8 mouse cellular contexts compared by ENCODE assay signal in the genomic region with DNA sequence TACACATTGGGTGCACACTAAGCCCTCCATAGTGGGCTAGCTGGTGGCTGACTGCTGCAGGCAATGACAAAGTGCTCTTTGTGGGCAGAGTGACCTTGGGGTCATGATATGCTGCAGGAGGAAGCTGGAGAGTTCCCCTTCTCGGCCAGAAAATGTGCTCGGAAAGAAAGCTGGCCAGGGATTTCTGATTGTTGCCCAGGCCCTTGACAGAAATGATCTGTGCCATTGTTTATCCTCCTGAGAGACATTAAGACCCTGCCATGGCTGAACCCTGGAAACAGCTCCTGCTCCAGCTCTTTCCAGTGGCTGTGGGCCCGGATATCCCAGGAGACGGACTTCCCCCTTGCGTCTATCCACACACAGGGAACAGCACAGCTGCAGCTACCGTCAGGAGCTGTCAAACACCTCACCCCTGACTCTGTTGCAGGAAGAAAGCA. TPM values are rescaled to one million over a fixed set of nuclear protein-coding genes. Genes with fewer than 3 reads are reported as not detected.
DNase-seq lines count a peak whose midpoint lies in the region; ATAC-seq and TF ChIP-seq lines count a peak whose summit lies in the region.

No protein-coding gene starts in this region.

- H3K9ac ChIP-seq in embryonic facial prominence, embryonic 14.5 days (ENCODE audit: low read depth, low read length): no peak overlapping the region
- H3K9ac ChIP-seq in intestine, embryonic 16.5 days (ENCODE audit: low read depth, low read length): peak overlapping the region; percentile 41; the same call in 1 of the 2 replicates

- peak; percentile 55 for DNase-seq in brain, embryonic 14.5 days (ENCODE audit: low read depth)
- DNase-seq in embryonic facial prominence, embryonic 14.5 days (ENCODE audit: low spot score): no peak
- DNase-seq in lung, postnatal 36 days: peak; percentile 33
- DNase-seq in ovary, adult 18-20 months (ENCODE audit: low spot score): no peak
- DNase-seq in gastrocnemius, postnatal 14 days: no peak
- DNase-seq in urinary bladder, postnatal 4 days (ENCODE audit: low spot score in 2 of 2): no peak
- DNase-seq in testis, postnatal 14 days (ENCODE audit: low spot score): no peak

- intact Hi-C loops in gastrocnemius, postnatal 14 days (cut with DNase I; ENCODE audit: low total_unique reads): no loop called here

- H3K9me3 ChIP-seq in embryonic facial prominence, embryonic 14.5 days (ENCODE audit: control insufficient read depth, low read length): no peaks in the 10 kb centered on the region
- H3K9me3 ChIP-seq in intestine, embryonic 16.5 days (ENCODE audit: control insufficient read depth, low read length): no peaks in the 10 kb centered on the region

- no peak; the same call in 1 of the 2 replicates for ATAC-seq in embryonic facial prominence, embryonic 14.5 days (ENCODE audit: low read depth)
- ATAC-seq in intestine, embryonic 16.5 days: peak; percentile 65

- 13% methylated on average over 6 of the region's 6 CpGs for WGBS in embryonic facial prominence, embryonic 14.5 days
- 15% methylated on average over 6 of the region's 6 CpGs for WGBS in intestine, embryonic 16.5 days

- TF ChIP-seq CTCF in brain, embryonic 14.5 days (IDR thresholded peaks at IDR 0.05; ENCODE audit: borderline replicate concordance, extremely low read depth, insufficient read depth, insufficient read length): no peak

- H3K36me3 ChIP-seq in embryonic facial prominence, embryonic 14.5 days (ENCODE audit: control insufficient read depth, insufficient read depth, low read length): peaks cover 83% of the 10 kb centered on the region
- peaks cover 8% of the 10 kb centered on the region; the same call in 1 of the 2 replicates for H3K36me3 ChIP-seq in intestine, embryonic 16.5 days (ENCODE audit: control insufficient read depth, insufficient read depth, low read length)

- H3K27me3 ChIP-seq in embryonic facial prominence, embryonic 14.5 days (replicated peaks; ENCODE audit: control insufficient read depth, insufficient read depth, low read length): no peaks in the 10 kb centered on the region
- no peaks in the 10 kb centered on the region for H3K27me3 ChIP-seq in intestine, embryonic 16.5 days (replicated peaks; ENCODE audit: control insufficient read depth, insufficient read depth, low read length)

- H3K27ac ChIP-seq in embryonic facial prominence, embryonic 14.5 days (replicated peaks; ENCODE audit: low read depth, low read length): peak overlapping the region; percentile 39
- H3K27ac ChIP-seq in intestine, embryonic 16.5 days (ENCODE audit: low read length): peak overlapping the region; percentile 47

- H3K4me1 ChIP-seq in embryonic facial prominence, embryonic 14.5 days (ENCODE audit: control insufficient read depth, insufficient read depth, low read length): peaks cover 5% of the 10 kb centered on the region; the same call in 1 of the 2 replicates
- peaks cover 6% of the 10 kb centered on the region; the same call in 1 of the 2 replicates for H3K4me1 ChIP-seq in intestine, embryonic 16.5 days (ENCODE audit: control insufficient read depth, insufficient read depth, low read length)

- no peak overlapping the region for H3K4me3 ChIP-seq in embryonic facial prominence, embryonic 14.5 days (ENCODE audit: low read depth, low read length)
- H3K4me3 ChIP-seq in intestine, embryonic 16.5 days (ENCODE audit: low read length): no peak overlapping the region

- no peak overlapping the region for H3K4me2 ChIP-seq in embryonic facial prominence, embryonic 14.5 days (ENCODE audit: low read depth, low read length)
- H3K4me2 ChIP-seq in intestine, embryonic 16.5 days (ENCODE audit: low read depth, low read length): no peak overlapping the region

- no peak for TF ChIP-seq POLR2A in brain, embryonic 14.5 days (IDR thresholded peaks at IDR 0.05; ENCODE audit: borderline replicate concordance, extremely low read depth, insufficient read depth, insufficient read length, poor library complexity, severe bottlenecking)

RNA-seq across cellular contexts. Expression of gene Tpp1, which starts 15.7 kb away (rescaled TPM):
- 42.8 and 48.1 TPM in 2 replicates for polyA plus RNA-seq in brain, embryonic 14.5 days (2012; rRNA removed)
- 79.6 and 80.6 TPM in 2 replicates for polyA plus RNA-seq in embryonic facial prominence, embryonic 14.5 days (2014; fragmentation: Nextera tagmentation; extraction: Ambion mirVana)
- 152 and 191 TPM in 2 replicates for polyA plus RNA-seq in intestine, embryonic 16.5 days (2015; fragmentation: Nextera tagmentation; extraction: Ambion mirVana)
- 10 to 100 TPM; 30.7 to 35.0 TPM for total RNA-seq in gastrocnemius, postnatal 14 days (2021)

RNA-seq across cellular contexts. Expression of gene Dchs1, which starts 19.7 kb away (rescaled TPM):
- polyA plus RNA-seq in brain, embryonic 14.5 days (2012; rRNA removed): 68.6 and 87.4 TPM in 2 replicates
- 21.2 and 24.1 TPM in 2 replicates for polyA plus RNA-seq in embryonic facial prominence, embryonic 14.5 days (2014; fragmentation: Nextera tagmentation; extraction: Ambion mirVana)
- polyA plus RNA-seq in intestine, embryonic 16.5 days (2015; fragmentation: Nextera tagmentation; extraction: Ambion mirVana): 4.9 and 5.2 TPM in 2 replicates
- total RNA-seq in gastrocnemius, postnatal 14 days (2021): 10 to 100 TPM in 1 of 2 experiments, 1 to 10 TPM in 1; 9.2 to 14.2 TPM

RNA-seq across cellular contexts. Expression of gene Taf10, which starts 23.6 kb away (rescaled TPM):
- polyA plus RNA-seq in brain, embryonic 14.5 days (2012; rRNA removed): 204 and 302 TPM in 2 replicates
- polyA plus RNA-seq in embryonic facial prominence, embryonic 14.5 days (2014; fragmentation: Nextera tagmentation; extraction: Ambion mirVana): 163 and 166 TPM in 2 replicates
- polyA plus RNA-seq in intestine, embryonic 16.5 days (2015; fragmentation: Nextera tagmentation; extraction: Ambion mirVana): 114 and 119 TPM in 2 replicates
- 10 to 100 TPM; 75.4 to 76.3 TPM for total RNA-seq in gastrocnemius, postnatal 14 days (2021)

RNA-seq across cellular contexts. Expression of gene Rrp8, which starts 30.6 kb away (rescaled TPM):
- 15.7 and 17.8 TPM in 2 replicates for polyA plus RNA-seq in brain, embryonic 14.5 days (2012; rRNA removed)
- polyA plus RNA-seq in embryonic facial prominence, embryonic 14.5 days (2014; fragmentation: Nextera tagmentation; extraction: Ambion mirVana): 30.9 and 31.2 TPM in 2 replicates
- polyA plus RNA-seq in intestine, embryonic 16.5 days (2015; fragmentation: Nextera tagmentation; extraction: Ambion mirVana): 26.2 and 32.6 TPM in 2 replicates
- 10 to 100 TPM in 1 of 2 experiments, 1 to 10 TPM in 1; 7.5 to 10.7 TPM for total RNA-seq in gastrocnemius, postnatal 14 days (2021)

RNA-seq across cellular contexts. Expression of gene Ilk, which starts 31.4 kb away (rescaled TPM):
- polyA plus RNA-seq in brain, embryonic 14.5 days (2012; rRNA removed): 175 and 199 TPM in 2 replicates
- 418 and 440 TPM in 2 replicates for polyA plus RNA-seq in embryonic facial prominence, embryonic 14.5 days (2014; fragmentation: Nextera tagmentation; extraction: Ambion mirVana)
- polyA plus RNA-seq in intestine, embryonic 16.5 days (2015; fragmentation: Nextera tagmentation; extraction: Ambion mirVana): 317 and 323 TPM in 2 replicates
- total RNA-seq in gastrocnemius, postnatal 14 days (2021): 10 to 100 TPM; 78.2 to 86.1 TPM

Comparison
In these comparisons a context has a peak if more than half of its experiments do, and no peak if none do; other contexts are left out.
1. DNase-seq: peak in brain, embryonic 14.5 days (single experiment) and lung, postnatal 36 days (single experiment); none in embryonic facial prominence, embryonic 14.5 days (single experiment), ovary, adult 18-20 months (single experiment), gastrocnemius, postnatal 14 days (single experiment), urinary bladder, postnatal 4 days (0 of 2) and testis, postnatal 14 days (single experiment).